Mouse (Mus musculus) limb, embryonic 11.5 days (tissue): ENCODE measurements around the gene Tspan17. TPM values are rescaled to one million over a fixed set of nuclear protein-coding genes. Genes with fewer than 3 reads are reported as not detected.

Experiments
- ATAC-seq: fragments of 200-750 bp; cut with Nextera tagmentation; 2 replicates; pipeline ENCODE4 v1.8.0; 2017; ENCODE audit warnings: low read depth; ENCODE audit not compliant: insufficient number of reproducible peaks, low FRiP score, low TSS enrichment
- DNase-seq: peaks from one replicate; pipeline ENCODE4 v3.0.0-alpha.2; 2015; ENCODE audit warnings: low spot score
- H3K27ac ChIP-seq: fragments of 300-500 bp; sonication (generic); replicated peaks from 2 replicates; pipeline ENCODE4 v1.5.1; 2014; ENCODE audit warnings: low read depth, mild to moderate bottlenecking, low read length
- H3K27me3 ChIP-seq: fragments of 300-500 bp; sonication (generic); 2 replicates; pipeline ENCODE4 v1.6.1; 2014; ENCODE audit warnings: mild to moderate bottlenecking, low read length, mixed read lengths; ENCODE audit not compliant: control insufficient read depth, insufficient read depth
- H3K36me3 ChIP-seq: fragments of 300-500 bp; sonication (generic); 2 replicates; pipeline ENCODE4 v1.6.1; 2014; ENCODE audit warnings: mild to moderate bottlenecking, low read length, moderate library complexity, mixed read lengths; ENCODE audit not compliant: control insufficient read depth, insufficient read depth
- H3K4me1 ChIP-seq: fragments of 300-500 bp; sonication (generic); 2 replicates; pipeline ENCODE4 v1.6.1; 2014; ENCODE audit warnings: low read length, mixed read lengths; ENCODE audit not compliant: control insufficient read depth, insufficient read depth
- H3K4me2 ChIP-seq: fragments of 300-500 bp; sonication (generic); 2 replicates; pipeline ENCODE4 v1.6.1; 2014; ENCODE audit warnings: low read depth, mild to moderate bottlenecking, moderate library complexity; ENCODE audit not compliant: severe bottlenecking
- H3K4me3 ChIP-seq: fragments of 300-500 bp; sonication (generic); 2 replicates; pipeline ENCODE4 v1.5.1; 2014; ENCODE audit warnings: low read depth, low read length
- H3K9ac ChIP-seq: fragments of 300-500 bp; sonication (generic); 2 replicates; pipeline ENCODE4 v1.6.1; 2014; ENCODE audit warnings: mild to moderate bottlenecking, low read length
- H3K9me3 ChIP-seq: fragments of 300-500 bp; sonication (generic); 2 replicates; pipeline ENCODE4 v1.6.1; 2016; ENCODE audit warnings: low read length; ENCODE audit not compliant: control insufficient read depth
- WGBS: fragments of 180-500 bp; shearing (Covaris S2); extraction: QIAGEN DNeasy Blood & Tissue Kit; methylation state at CpG from one replicate; pipeline ENCODE4 v1.1.7; 2014; 5-methylcytosine and 5-hydroxymethylcytosine counted together
- polyA plus RNA-seq: library from polyadenylated mRNA; unstranded; fragments of >200 nt; fragmentation: Nextera tagmentation; extraction: Ambion mirVana; gene quantifications from 2 replicates; pipeline ENCODE4 v1.2.1, GENCODE M21; 2014

Gene Tspan17
- polyA plus RNA-seq, 1 experiment from 2014 or later, result 1.8 TPM

GRCm38 (mm10) chr13:54808067-54808466, 18.9 kb downstream of the Tspan17 start:
- WGBS, result 69% methylated on average over 12 of the region's 12 CpGs
- Histone ChIP-seq H3K27me3 (no peaks in the 10 kb centered on the region), H3K9ac (no peak overlapping the region), H3K4me1 (no peaks in the 10 kb centered on the region), H3K4me2 (no peak overlapping the region), H3K9me3 (no peaks in the 10 kb centered on the region), H3K27ac (no peak overlapping the region), H3K36me3 (no peaks in the 10 kb centered on the region), H3K4me3 (no peak overlapping the region)
- no peak for ATAC-seq
- no peak for DNase-seq

GRCm38 (mm10) chr13:54811476-54811875, 22.3 kb downstream of the Tspan17 start:
- 28% methylated on average over 7 of the region's 7 CpGs for WGBS
- no peak for DNase-seq
- Histone ChIP-seq H3K4me3 (no peak overlapping the region), H3K4me1 (no peaks in the 10 kb centered on the region), H3K9ac (no peak overlapping the region), H3K4me2 (no peak overlapping the region), H3K27me3 (no peaks in the 10 kb centered on the region), H3K9me3 (no peaks in the 10 kb centered on the region), H3K36me3 (no peaks in the 10 kb centered on the region), H3K27ac (no peak overlapping the region)
- no peak for ATAC-seq

GRCm38 (mm10) chr13:54813381-54813780, 24.2 kb downstream of the Tspan17 start:
- Histone ChIP-seq H3K9me3 (no peaks in the 10 kb centered on the region), H3K9ac (no peak overlapping the region), H3K4me1 (no peaks in the 10 kb centered on the region), H3K4me3 (no peak overlapping the region), H3K36me3 (no peaks in the 10 kb centered on the region), H3K27ac (no peak overlapping the region), H3K4me2 (no peak overlapping the region), H3K27me3 (no peaks in the 10 kb centered on the region)
- DNase-seq, result no peak
- WGBS, result 90% methylated on average over 9 of the region's 9 CpGs
- no peak for ATAC-seq

- H3K9ac ChIP-seq, result no peak overlapping the region
- no peak overlapping the region for H3K4me3 ChIP-seq
- DNase-seq (no peak), ATAC-seq (no peak)
- WGBS, result 31% methylated on average over 16 of the region's 17 CpGs
- H3K4me1 ChIP-seq, result no peaks in the 10 kb centered on the region
- H3K27me3 ChIP-seq, result no peaks in the 10 kb centered on the region
- no peaks in the 10 kb centered on the region for H3K36me3 ChIP-seq
- H3K27ac ChIP-seq, result no peak overlapping the region
- no peaks in the 10 kb centered on the region for H3K9me3 ChIP-seq
- no peak overlapping the region for H3K4me2 ChIP-seq
These were observed 29.4 kb downstream of the Tspan17 start for GRCm38 (mm10) chr13:54818399-54819254.

GRCm38 (mm10) chr13:54821106-54821505, 31.9 kb downstream of the Tspan17 start:
- Histone ChIP-seq H3K36me3 (no peaks in the 10 kb centered on the region), H3K4me1 (0 out of 2 replicates have a peak, but pooled peaks cover 4% of the 10 kb centered on the region), H3K9me3 (no peaks in the 10 kb centered on the region), H3K9ac (no peak overlapping the region), H3K27ac (no peak overlapping the region), H3K27me3 (no peaks in the 10 kb centered on the region), H3K4me3 (no peak overlapping the region), H3K4me2 (no peak overlapping the region)
- ATAC-seq, result no peak
- DNase-seq, result no peak
- WGBS, result 78% methylated on average over 4 of the region's 4 CpGs

- no peak overlapping the region for H3K4me2 ChIP-seq
- no peak overlapping the region for H3K27ac ChIP-seq
- no peaks in the 10 kb centered on the region for H3K27me3 ChIP-seq
- ATAC-seq (no peak), DNase-seq (no peak)
- H3K36me3 ChIP-seq, result no peaks in the 10 kb centered on the region
- H3K4me3 ChIP-seq, result no peak overlapping the region
- H3K9ac ChIP-seq, result no peak overlapping the region
- 83% methylated on average over 2 of the region's 2 CpGs for WGBS
- H3K4me1 ChIP-seq, result 0 out of 2 replicates have a peak, but pooled peaks cover 4% of the 10 kb centered on the region
- no peaks in the 10 kb centered on the region for H3K9me3 ChIP-seq
These were observed 32.8 kb downstream of the Tspan17 start for GRCm38 (mm10) chr13:54821931-54822330.

GRCm38 (mm10) chr13:54824111-54824931, 35.1 kb downstream of the Tspan17 start:
- no peaks in the 10 kb centered on the region for H3K9me3 ChIP-seq
- 19% methylated on average over 25 of the region's 25 CpGs for WGBS
- H3K4me1 ChIP-seq, result 0 out of 2 replicates have a peak, but pooled peaks cover 4% of the 10 kb centered on the region
- no peak for DNase-seq
- H3K27me3 ChIP-seq, result no peaks in the 10 kb centered on the region
- no peak overlapping the region for H3K4me2 ChIP-seq
- no peak for ATAC-seq
- H3K4me3 ChIP-seq, result no peak overlapping the region
- no peak overlapping the region for H3K9ac ChIP-seq
- H3K27ac ChIP-seq, result no peak overlapping the region
- no peaks in the 10 kb centered on the region for H3K36me3 ChIP-seq

- Histone ChIP-seq H3K4me1 (0 out of 2 replicates have a peak, but pooled peaks cover 4% of the 10 kb centered on the region), H3K4me2 (no peak overlapping the region), H3K9me3 (no peaks in the 10 kb centered on the region), H3K27ac (no peak overlapping the region), H3K4me3 (no peak overlapping the region), H3K27me3 (no peaks in the 10 kb centered on the region), H3K36me3 (no peaks in the 10 kb centered on the region), H3K9ac (no peak overlapping the region)
- DNase-seq, result no peak
- 58% methylated on average over 7 of the region's 7 CpGs for WGBS
- ATAC-seq, result no peak
These were observed 38.8 kb downstream of the Tspan17 start for GRCm38 (mm10) chr13:54827992-54828391.
